Mouse (Mus musculus) spleen, adult 2 months (tissue): ENCODE measurements around the gene Pomp. TPM values are rescaled to one million over a fixed set of nuclear protein-coding genes. Genes with fewer than 3 reads are reported as not detected.

Source experiments
- DNase-seq, 2 experiments: peaks; one replicate each; pipeline versions ENCODE4 v3.0.0 to v3.0.0-alpha.2; 2012 to 2021; ENCODE audit warnings: low spot score in 2 of 2, low read depth in 1 of 2
- H3K27ac ChIP-seq: fragments of 200-500 bp; 2 replicates; pipeline ENCODE4 v1.5.1; 2012; ENCODE audit warnings: low read length, inconsistent platforms; ENCODE audit not compliant: insufficient read depth
- H3K27me3 ChIP-seq: fragments of 200-500 bp; 2 replicates; pipeline ENCODE4 v1.6.1; 2012; ENCODE audit warnings: mild to moderate bottlenecking, moderate library complexity, low read length, inconsistent platforms; ENCODE audit not compliant: control insufficient read depth, insufficient read depth
- H3K36me3 ChIP-seq: fragments of 200-500 bp; 2 replicates; pipeline ENCODE4 v1.6.1; 2012; ENCODE audit warnings: mild to moderate bottlenecking, low read length, inconsistent platforms; ENCODE audit not compliant: control insufficient read depth, insufficient read depth
- H3K4me1 ChIP-seq: fragments of 200-500 bp; 2 replicates; pipeline ENCODE4 v1.6.1; 2011; ENCODE audit warnings: inconsistent platforms; ENCODE audit not compliant: control insufficient read depth, insufficient read depth, insufficient read length
- H3K4me3 ChIP-seq: fragments of 200-500 bp; 2 replicates; pipeline ENCODE4 v1.5.1; 2011; ENCODE audit warnings: mild to moderate bottlenecking, inconsistent platforms; ENCODE audit not compliant: insufficient read depth, insufficient read length; ENCODE audit errors: extremely low read depth
- CTCF ChIP-seq: fragments of 200-500 bp; IDR thresholded peaks from 2 replicates; pipeline ENCODE4 v1.5.1; 2011; ENCODE audit warnings: mild to moderate bottlenecking, inconsistent platforms; ENCODE audit not compliant: insufficient read depth, insufficient read length, insufficient replicate concordance; ENCODE audit errors: extremely low read depth
- POLR2A ChIP-seq: fragments of 200-500 bp; IDR thresholded peaks from 2 replicates; pipeline ENCODE4 v1.6.1; 2011; ENCODE audit warnings: low read depth, low read length, inconsistent platforms
- WGBS: fragments of 180-500 bp; shearing (Covaris S2); methylation state at CpG from one replicate; pipeline ENCODE4 v1.1.7; 2018; 5-methylcytosine and 5-hydroxymethylcytosine counted together
- polyA plus RNA-seq: library from polyadenylated mRNA; depleted of rRNA; stranded (reverse); fragments of >200 nt; gene quantifications from 2 replicates; pipeline ENCODE4 v1.2.3, GENCODE M21; 2012; rRNA removed

Gene Pomp
- polyA plus RNA-seq, 1 experiment: 22.8 TPM

GRCm38 (mm10) chr5:147915038-147915566 is 54.8 kb downstream of the Pomp start:
- 50% methylated on average over 6 of the region's 6 CpGs for WGBS
- H3K27me3 ChIP-seq: no peaks in the 10 kb centered on the region

GRCm38 (mm10) chr5:147916171-147916570 is 55.9 kb downstream of the Pomp start:
- no peak for TF ChIP-seq CTCF
- no peak for TF ChIP-seq POLR2A
- no peaks in the 10 kb centered on the region for H3K36me3 ChIP-seq
- H3K27me3 ChIP-seq: no peaks in the 10 kb centered on the region
- DNase-seq: no peak
- no peak overlapping the region for H3K4me3 ChIP-seq
- H3K27ac ChIP-seq: no peak overlapping the region
- H3K4me1 ChIP-seq: no peaks in the 10 kb centered on the region
- 87% methylated on average over 9 of the region's 9 CpGs for WGBS

More at GRCm38 (mm10) chr5:147915038-147915566, 54.8 kb downstream of the Pomp start:
- H3K4me1 ChIP-seq: no peaks in the 10 kb centered on the region
- DNase-seq: no peak
- H3K36me3 ChIP-seq: no peaks in the 10 kb centered on the region
- no peak overlapping the region for H3K4me3 ChIP-seq
- no peak for TF ChIP-seq POLR2A
- TF ChIP-seq CTCF: no peak
- no peak overlapping the region for H3K27ac ChIP-seq

- no peaks in the 10 kb centered on the region for H3K27me3 ChIP-seq
- 10% methylated on average over 17 of the region's 17 CpGs for WGBS
- H3K4me3 ChIP-seq: no peak overlapping the region
- H3K36me3 ChIP-seq: no peaks in the 10 kb centered on the region
- no peaks in the 10 kb centered on the region for H3K4me1 ChIP-seq
- TF ChIP-seq POLR2A: no peak
- TF ChIP-seq CTCF: no peak
- no peak overlapping the region for H3K27ac ChIP-seq
- DNase-seq: no peak
These were observed 58.0 kb downstream of the Pomp start for GRCm38 (mm10) chr5:147918044-147918846.

- Histone ChIP-seq H3K4me3 (no peak overlapping the region), H3K4me1 (no peaks in the 10 kb centered on the region), H3K27ac (no peak overlapping the region), H3K27me3 (no peaks in the 10 kb centered on the region), H3K36me3 (no peaks in the 10 kb centered on the region)
- TF ChIP-seq CTCF (no peak), POLR2A (no peak)
- no peak for DNase-seq
- WGBS: 85% methylated on average over 5 of the region's 5 CpGs
These were observed 64.4 kb downstream of the Pomp start for GRCm38 (mm10) chr5:147924621-147925020.

Other genes starting within 250 kb of the Pomp start
- 2.9 and 4.7 TPM in 2 replicates for gene Flt1, start 134.4 kb upstream of the Pomp start, polyA plus RNA-seq
- 98.0 and 117 TPM in 2 replicates for gene Slc46a3, start 34.4 kb downstream of the Pomp start, polyA plus RNA-seq
- 2.3 TPM in 2 replicates for gene Mtus2, start 96.9 kb downstream of the Pomp start, polyA plus RNA-seq